Mouse (Mus musculus) left cerebral cortex, postnatal 10 days (tissue): ENCODE measurements at regions not wholly inside any gene's neighbourhood (a gene's known extent, or its start where the extent isn't known, plus 50 kb on each side); places are given as distances from the start of the nearest gene placed in this dataset.

ENCODE experiments used
- DNase-seq, 2 experiments: peaks; one replicate each; pipeline ENCODE4 v3.0.0; 2021 to 2022; ENCODE audit warnings: low spot score in 2 of 2, mixed read lengths in 1 of 2; ENCODE audit errors: extremely low spot score in 1 of 2
- intact Hi-C: fragments of 180-260 bp; cut with DNase I; formaldehyde crosslinking; loops from one replicate; pipeline ENCODE4 v1.15.1; 2025

- DNase-seq, result no peak
- intact Hi-C loops, result no loop called here
These were observed 101.5 kb upstream of the Btg1 start for GRCm38 (mm10) chr10:96515164-96515922.

DNA sequence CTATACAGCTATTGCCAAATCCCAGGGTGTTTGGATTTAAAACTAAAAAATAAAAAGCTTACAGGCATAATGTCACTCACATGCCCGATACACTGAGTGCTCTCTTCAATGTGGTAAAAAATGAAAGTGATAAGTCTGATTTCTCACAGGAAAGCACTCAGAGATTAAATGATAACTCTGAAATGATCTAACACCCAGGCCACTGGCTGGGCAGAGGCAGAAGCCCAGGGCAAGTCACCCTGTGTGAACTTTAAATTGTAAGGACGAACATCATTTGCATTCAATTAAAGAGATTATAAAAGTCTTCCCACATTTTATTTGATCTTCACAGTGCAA is 100.9 kb upstream of the Btg1 start:
- no peak for DNase-seq
- intact Hi-C loops, result no loop called here

DNA sequence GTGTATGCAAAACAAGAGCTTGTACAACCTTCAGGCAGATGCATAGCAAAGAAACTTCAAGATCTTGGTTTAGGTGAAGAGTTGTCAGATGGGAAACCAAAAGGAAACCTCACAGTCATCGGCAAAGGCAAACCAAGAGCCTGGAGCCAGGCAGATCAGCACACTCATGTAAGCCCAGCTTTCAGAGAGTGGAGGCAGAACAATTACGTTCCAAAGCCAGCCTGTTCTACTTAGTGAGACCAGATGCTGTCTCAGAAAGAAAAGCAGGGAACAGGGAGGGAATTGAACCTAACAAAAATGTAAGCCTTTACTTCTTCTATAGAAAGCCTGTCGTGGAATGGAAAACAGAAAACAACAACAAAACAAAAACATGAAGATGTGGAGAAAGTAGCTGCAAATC is 97.4 kb upstream of the Btg1 start:
- intact Hi-C loops, result no loop called here

DNA sequence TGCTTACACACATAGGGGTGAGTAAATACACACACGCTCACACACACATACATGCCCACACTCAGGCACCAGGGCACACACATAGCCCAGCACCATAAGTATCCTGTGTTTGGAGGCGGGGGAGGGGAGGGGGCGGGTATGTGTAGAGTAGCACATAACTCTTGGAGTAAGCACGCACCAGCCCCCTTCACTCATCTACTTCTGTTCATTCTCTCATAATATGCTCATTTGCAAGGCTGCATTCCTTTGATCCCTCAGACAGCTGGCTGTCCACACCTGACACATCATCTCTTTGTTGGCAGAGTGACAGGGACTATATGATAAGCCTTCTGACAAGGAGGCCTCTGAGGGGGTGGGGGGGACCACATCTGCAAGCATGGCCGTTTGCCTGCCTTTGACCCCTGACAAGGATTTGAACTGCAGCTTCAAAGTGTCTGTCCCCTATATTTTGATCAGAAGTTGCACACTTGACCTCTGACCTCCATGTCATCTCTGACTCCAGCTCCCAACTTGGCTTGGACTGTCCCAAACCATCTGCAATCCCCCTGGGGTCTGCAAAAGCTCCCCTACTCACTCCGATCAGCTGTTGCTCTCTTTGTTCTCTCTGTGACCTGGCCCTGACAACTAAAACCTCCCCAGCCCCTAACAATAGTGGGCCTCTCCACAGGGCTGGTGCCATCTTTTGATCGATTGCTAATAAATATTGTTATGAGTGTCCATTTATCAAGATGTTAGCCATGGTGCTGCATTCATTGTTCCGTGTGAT is 95.6 kb upstream of the Btg1 start:
- intact Hi-C loops, result no loop called here
- no peak for DNase-seq

More for the DNA sequence above, 97.4 kb upstream of the Btg1 start:
- no peak for DNase-seq

DNA sequence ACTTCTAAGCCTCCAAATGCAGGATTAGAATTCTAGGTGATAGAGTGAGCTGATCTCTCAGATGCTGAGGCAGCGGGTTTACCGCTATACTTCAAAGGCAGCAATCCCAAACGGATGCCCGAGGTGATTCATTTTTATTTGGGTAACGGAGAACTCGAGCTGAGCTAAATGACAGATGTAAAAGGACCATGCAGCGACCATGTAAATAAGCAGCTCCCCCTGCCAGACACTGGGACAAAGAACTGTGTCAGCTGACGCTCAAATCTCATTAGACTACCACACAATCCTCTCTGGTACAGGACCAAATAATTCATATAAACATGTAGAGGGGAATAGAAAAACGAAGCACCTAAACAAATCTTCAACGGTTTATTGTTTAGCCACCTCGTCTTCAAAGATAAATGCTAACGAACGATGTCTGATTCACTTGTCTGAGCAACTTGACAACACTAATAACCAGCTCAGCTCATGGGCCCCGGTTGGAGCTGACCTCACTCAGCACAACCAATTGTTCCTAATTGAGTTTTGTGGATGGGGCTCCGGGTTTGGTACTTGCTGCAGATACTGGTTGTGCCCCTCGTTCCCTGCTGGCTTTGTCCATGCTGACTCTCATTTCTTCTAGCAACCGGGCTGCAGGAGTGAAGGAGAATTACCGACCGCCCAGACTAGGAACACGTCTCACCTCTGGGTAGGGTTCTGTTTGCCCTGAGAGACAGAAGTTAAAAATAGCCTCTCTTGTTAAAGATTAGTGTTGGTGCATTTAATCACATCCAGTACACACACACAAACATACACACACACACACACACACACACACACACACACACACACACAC is 92.6 kb upstream of the Btg1 start:
- DNase-seq, result no peak
- intact Hi-C loops, result no loop called here

GRCm38 (mm10) chr10:96527864-96528263 is 88.9 kb upstream of the Btg1 start:
- DNase-seq, result no peak
- intact Hi-C loops, result no loop called here

GRCm38 (mm10) chr10:96534547-96535124 is 82.2 kb upstream of the Btg1 start:
- no peak for DNase-seq
- intact Hi-C loops, result no loop called here

DNA sequence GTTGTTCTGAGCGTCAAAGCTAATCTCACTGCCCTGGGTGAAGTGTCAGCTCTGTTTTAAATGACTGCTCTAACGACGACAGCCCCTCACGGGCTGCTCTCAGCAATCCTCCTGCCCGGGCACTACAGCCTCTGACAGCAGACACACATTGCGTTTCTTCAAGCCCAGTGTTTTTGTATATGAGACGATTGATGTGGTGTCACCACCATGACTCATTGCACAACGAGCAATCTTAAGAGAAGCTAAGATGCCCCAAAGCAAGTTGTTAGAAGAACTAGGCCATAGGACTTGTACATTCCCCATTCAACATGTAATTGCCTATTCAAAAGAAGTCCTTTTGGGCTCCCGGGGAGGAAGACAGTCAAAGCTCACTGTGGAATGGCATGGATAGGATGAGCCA is 81.3 kb upstream of the Btg1 start:
- intact Hi-C loops, result no loop called here
- no peak for DNase-seq

- intact Hi-C loops, result no loop called here
- no peak for DNase-seq
These were observed 76.0 kb upstream of the Btg1 start for GRCm38 (mm10) chr10:96540828-96541227.

DNA sequence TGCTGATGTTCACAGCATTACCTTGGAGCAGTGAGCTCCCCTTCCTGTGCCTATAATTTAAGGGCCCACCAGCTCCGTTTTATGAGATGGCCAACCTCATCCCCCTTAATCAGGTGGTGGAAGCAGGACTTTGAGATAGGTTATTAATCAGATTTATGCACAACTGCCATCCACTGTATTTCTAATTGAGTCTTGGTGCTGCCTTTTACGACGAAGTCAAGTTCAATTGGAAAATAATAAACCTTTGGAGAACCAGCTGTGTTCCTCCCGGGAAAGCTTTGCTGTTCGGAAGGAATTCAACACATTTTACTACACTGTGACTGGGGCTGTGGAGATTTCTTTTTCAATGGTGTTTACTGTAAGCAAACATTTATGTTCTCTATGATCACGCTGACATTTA is 71.5 kb upstream of the Btg1 start:
- intact Hi-C loops, result no loop called here
- DNase-seq, result no peak

DNA sequence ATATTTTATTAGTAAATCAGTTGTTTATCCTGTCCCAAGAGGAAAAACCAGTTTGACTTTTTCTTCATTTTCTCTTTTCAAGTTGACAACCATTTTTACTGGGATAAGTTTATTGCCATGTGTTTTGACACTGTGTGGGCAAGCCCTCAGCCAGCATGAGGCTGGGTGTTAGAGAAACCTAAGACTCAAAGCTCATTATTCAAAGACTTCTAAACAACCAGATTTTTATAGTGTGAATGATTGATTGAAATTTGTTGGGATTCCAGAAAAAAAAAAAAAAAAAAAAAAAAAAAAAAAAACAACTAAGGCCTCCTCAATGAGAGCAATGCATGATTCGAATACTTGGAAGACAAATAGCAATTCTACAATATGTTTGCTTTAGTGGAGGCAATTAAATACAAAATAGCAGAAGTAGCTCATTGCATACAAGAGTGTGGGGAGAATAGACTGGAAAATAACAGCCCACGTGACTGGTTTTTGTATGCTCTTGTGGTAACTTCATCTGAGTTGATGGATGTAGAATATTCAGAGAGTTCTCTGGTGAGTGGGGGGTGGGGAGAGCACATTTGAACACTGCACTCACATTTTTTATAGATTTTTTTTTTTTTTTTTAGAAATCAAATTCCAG is 70.9 kb upstream of the Btg1 start:
- intact Hi-C loops, result no loop called here
- no peak for DNase-seq

- intact Hi-C loops, result no loop called here
- peak in 1 of 2 experiments; percentile 20 for DNase-seq
These were observed 67.2 kb upstream of the Btg1 start for GRCm38 (mm10) chr10:96549651-96550050.

DNA sequence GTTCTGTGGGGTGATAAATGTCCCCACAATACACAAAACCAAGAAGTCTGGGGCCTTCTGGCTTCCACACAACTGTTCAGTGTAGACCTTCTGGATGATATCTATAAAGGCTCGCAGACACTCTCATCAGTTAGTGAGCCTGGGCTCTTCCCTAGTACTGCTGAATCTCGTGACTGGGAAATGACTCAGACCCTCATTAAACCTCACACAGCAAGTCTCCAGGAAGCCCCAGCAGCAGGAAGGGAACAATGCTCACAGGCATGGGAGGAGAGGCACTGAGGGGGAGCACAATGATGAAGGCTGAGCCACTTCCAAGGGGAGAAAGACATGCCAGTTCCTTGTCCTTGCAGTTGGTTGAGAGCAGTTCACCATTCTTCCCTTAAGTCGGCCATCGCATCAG is 66.5 kb upstream of the Btg1 start:
- intact Hi-C loops, result no loop called here
- no peak for DNase-seq

GRCm38 (mm10) chr10:96557336-96557735 is 59.5 kb upstream of the Btg1 start:
- intact Hi-C loops, result no loop called here
- no peak for DNase-seq

DNA sequence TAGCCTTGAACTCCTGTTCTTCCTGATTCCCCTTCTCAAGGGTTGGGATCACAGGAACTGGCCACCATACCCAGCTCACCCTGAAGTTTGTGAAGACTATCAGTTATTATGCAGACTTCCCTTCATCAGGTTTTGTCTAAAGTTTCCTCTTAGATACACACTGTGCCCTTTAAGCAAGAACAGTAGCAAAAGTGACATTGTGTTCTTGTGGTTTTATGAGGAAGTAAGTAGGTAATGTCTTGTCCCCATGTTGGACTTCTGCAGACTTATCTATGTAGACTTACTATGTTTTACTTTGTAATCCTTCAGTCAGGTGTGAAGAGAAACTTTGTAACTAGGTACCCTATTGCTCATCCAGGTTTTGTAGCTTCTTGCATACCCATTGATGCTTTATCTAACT is 51.5 kb upstream of the Btg1 start:
- intact Hi-C loops, result no loop called here
- DNase-seq, result no peak
